In genomic region chr13:74260231-74260992, GRCm38 (mm10) we compare ENCODE assay signal across 8 mouse cellular contexts. TPM values are rescaled to one million over a fixed set of nuclear protein-coding genes. Genes with fewer than 3 reads are reported as not detected.
DNase-seq lines count a peak whose midpoint lies in the region; ATAC-seq and TF ChIP-seq lines count a peak whose summit lies in the region.

No protein-coding gene starts in this region.

- WGBS in liver, embryonic 12.5 days (ENCODE audit: insufficient replicate concordance): 7% methylated on average over 10 of the region's 10 CpGs
- WGBS in stomach, embryonic 16.5 days: 4% methylated on average over 10 of the region's 10 CpGs

- H3K27ac ChIP-seq in bone marrow macrophage, adult 2 months (ENCODE audit: insufficient read depth, low read depth, low read length): peak overlapping the region; percentile 98
- no peak overlapping the region for H3K27ac ChIP-seq in liver, embryonic 12.5 days
- H3K27ac ChIP-seq in stomach, embryonic 16.5 days (ENCODE audit: low read length): 0 out of 2 replicates have a peak overlapping the region, but pooled peaks have one; percentile 6

- peak overlapping the region; percentile 78 for H3K4me2 ChIP-seq in liver, embryonic 12.5 days
- peak overlapping the region; percentile 89 for H3K4me2 ChIP-seq in stomach, embryonic 16.5 days (ENCODE audit: low read depth, low read length)

- peak; percentile 8 to 21 for DNase-seq in cerebellum, postnatal 36 days
- no peak for DNase-seq in cerebellum, adult 11-12 months
- peak; percentile 9 for DNase-seq in heart, adult 8-10 months (ENCODE audit: low spot score)
- DNase-seq in kidney, adult 18-20 months: peak; percentile 19
- DNase-seq in monocyte, adult 2 months (ENCODE audit: low read depth in 1 of 2, low spot score in 2 of 2): peak; percentile 13 to 49

- TF ChIP-seq POLR2A in bone marrow macrophage, adult 2 months (IDR thresholded peaks at IDR 0.05; ENCODE audit: borderline replicate concordance, low read depth, low read length): no peak

- peak overlapping the region; percentile 33; the same call in 1 of the 2 replicates for H3K9ac ChIP-seq in liver, embryonic 12.5 days
- H3K9ac ChIP-seq in stomach, embryonic 16.5 days (ENCODE audit: low read length): peak overlapping the region; percentile 79

- no peaks in the 10 kb centered on the region for H3K9me3 ChIP-seq in liver, embryonic 12.5 days (replicated peaks)
- no peaks in the 10 kb centered on the region for H3K9me3 ChIP-seq in stomach, embryonic 16.5 days (replicated peaks; ENCODE audit: control insufficient read depth, low read length)

- no peak for TF ChIP-seq CTCF in bone marrow macrophage, adult 2 months (IDR thresholded peaks at IDR 0.05; ENCODE audit: low read depth, low read length)

- H3K4me1 ChIP-seq in bone marrow macrophage, adult 2 months (ENCODE audit: control insufficient read depth, insufficient read depth, low read length): peaks cover 20% of the 10 kb centered on the region
- peaks cover 6% of the 10 kb centered on the region for H3K4me1 ChIP-seq in liver, embryonic 12.5 days
- 0 out of 2 replicates have a peak, but pooled peaks cover 6% of the 10 kb centered on the region for H3K4me1 ChIP-seq in stomach, embryonic 16.5 days (ENCODE audit: control insufficient read depth, insufficient read depth, low read length)

- peaks cover 45% of the 10 kb centered on the region for H3K27me3 ChIP-seq in liver, embryonic 12.5 days (replicated peaks)
- no peaks in the 10 kb centered on the region for H3K27me3 ChIP-seq in stomach, embryonic 16.5 days (ENCODE audit: control insufficient read depth, insufficient read depth, low read length)

- ATAC-seq in liver, embryonic 12.5 days: peak; percentile 55
- ATAC-seq in stomach, embryonic 16.5 days (ENCODE audit: insufficient read depth, low FRiP score): peak; percentile 82; the same call in 1 of the 2 replicates

- H3K36me3 ChIP-seq in liver, embryonic 12.5 days: no peaks in the 10 kb centered on the region
- H3K36me3 ChIP-seq in stomach, embryonic 16.5 days (ENCODE audit: control insufficient read depth, insufficient read depth, low read length): no peaks in the 10 kb centered on the region

- H3K4me3 ChIP-seq in bone marrow macrophage, adult 2 months (ENCODE audit: insufficient read depth, low read length): peak overlapping the region; percentile 55
- H3K4me3 ChIP-seq in liver, embryonic 12.5 days: peak overlapping the region; percentile 51
- H3K4me3 ChIP-seq in stomach, embryonic 16.5 days (replicated peaks; ENCODE audit: low read length): peak overlapping the region; percentile 53

RNA-seq across cellular contexts. Expression of gene Ahrr, which starts 31.7 kb away (rescaled TPM):
- polyA plus RNA-seq in bone marrow macrophage, adult 2 months (2012; ENCODE audit: insufficient read depth, insufficient read length, missing spikeins): 44.4 and 47.8 TPM in 2 replicates
- 1 to 10 TPM in 2 of 4 experiments, under 1 TPM in 2; 0.82 to 2.5 (median 1.4) TPM for total RNA-seq in heart, adult 8-10 months (2022)
- polyA plus RNA-seq in liver, embryonic 12.5 days (2016; fragmentation: Nextera tagmentation; extraction: Ambion mirVana): 0.12 and 0.48 TPM in 2 replicates
- 0.28 and 0.72 TPM in 2 replicates for polyA plus RNA-seq in stomach, embryonic 16.5 days (2015; fragmentation: Nextera tagmentation; extraction: Ambion mirVana)

RNA-seq across cellular contexts. Expression of gene Exoc3, which starts 51.9 kb away (rescaled TPM):
- polyA plus RNA-seq in bone marrow macrophage, adult 2 months (2012; ENCODE audit: insufficient read depth, insufficient read length, missing spikeins): 84.9 and 91.7 TPM in 2 replicates
- 10 to 100 TPM; 45.2 to 52.7 (median 51.4) TPM for total RNA-seq in heart, adult 8-10 months (2022)
- 32.9 and 36.4 TPM in 2 replicates for polyA plus RNA-seq in liver, embryonic 12.5 days (2016; fragmentation: Nextera tagmentation; extraction: Ambion mirVana)
- polyA plus RNA-seq in stomach, embryonic 16.5 days (2015; fragmentation: Nextera tagmentation; extraction: Ambion mirVana): 53.5 and 60.5 TPM in 2 replicates

RNA-seq across cellular contexts. Expression of gene Pdcd6, which starts 57.0 kb away (rescaled TPM):
- 115 and 120 TPM in 2 replicates for polyA plus RNA-seq in bone marrow macrophage, adult 2 months (2012; ENCODE audit: insufficient read depth, insufficient read length, missing spikeins)
- total RNA-seq in heart, adult 8-10 months (2022): 10 to 100 TPM; 42.0 to 52.1 (median 42.9) TPM
- polyA plus RNA-seq in liver, embryonic 12.5 days (2016; fragmentation: Nextera tagmentation; extraction: Ambion mirVana): 83.5 and 90.0 TPM in 2 replicates
- 153 and 164 TPM in 2 replicates for polyA plus RNA-seq in stomach, embryonic 16.5 days (2015; fragmentation: Nextera tagmentation; extraction: Ambion mirVana)

Comparison
In these comparisons a context has a peak if more than half of its experiments do, and no peak if none do; other contexts are left out.
1. RNA of gene Ahrr, which starts 31.7 kb away (polyA plus RNA-seq): 44.4 to 47.8 TPM in bone marrow macrophage, adult 2 months; 0.12 to 0.48 TPM in liver, embryonic 12.5 days and 0.28 to 0.72 TPM in stomach, embryonic 16.5 days; every median in the first group is over 10 times any median in the second.
2. Peak in every context shown above with its lines, with median percentiles within 50 percentile points of each other: H3K4me3 ChIP-seq.